Mouse (Mus musculus) gastrocnemius, adult 2 months (tissue): ENCODE results near the gene Pdrg1. TPM values are rescaled to one million over a fixed set of nuclear protein-coding genes. Genes with fewer than 3 reads are reported as not detected.
A peak's percentile ranks its signal among the peaks of the same experiment; 100 is the strongest.

Source experiments
- DNase-seq: peaks from one replicate; pipeline ENCODE4 v3.0.0; 2022
- H3K27ac ChIP-seq: fragments of 200-600 bp; 2 replicates; pipeline ENCODE4 v1.8.1; 2022; ENCODE audit warnings: mild to moderate bottlenecking
- H3K4me3 ChIP-seq: fragments of 200-600 bp; 2 replicates; pipeline ENCODE4 v1.8.1; 2022; ENCODE audit warnings: mild to moderate bottlenecking, moderate library complexity
- CTCF ChIP-seq: fragments of 200-600 bp; IDR thresholded peaks from 2 replicates; pipeline ENCODE4 v1.8.1; 2022; ENCODE audit warnings: antibody characterized with exemption, mild to moderate bottlenecking, moderate library complexity
- intact Hi-C: fragments of 180-260 bp; cut with DNase I; formaldehyde crosslinking; loops from one replicate; pipeline ENCODE4 v1.15.1; 2025
- total RNA-seq, 2 experiments: library from RNA; stranded (reverse); gene quantifications; 2 replicates each; pipeline ENCODE4 v1.2.3; 2021

Gene Pdrg1
- total RNA-seq, 2 experiments from 2014 or later: 73.6 to 91.5 TPM

DNA sequence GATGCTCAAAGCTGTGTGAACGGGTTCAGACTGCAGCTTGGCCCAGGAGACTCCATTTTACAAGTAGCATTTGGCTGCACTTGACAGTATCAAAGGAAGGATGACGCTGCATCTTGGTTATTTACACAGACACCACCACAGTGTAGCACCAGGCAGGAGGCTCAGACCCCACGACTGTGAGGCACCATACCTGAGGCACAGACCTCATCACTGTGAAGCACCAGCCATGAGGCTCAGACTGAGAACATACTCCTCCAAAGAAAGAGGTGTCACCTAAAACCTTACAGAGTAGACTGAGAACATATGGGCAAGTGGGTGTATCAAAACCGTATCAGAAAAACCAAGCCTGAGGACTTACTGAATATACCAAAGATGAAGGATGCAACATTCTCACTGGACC, 7.6 kb upstream of the Pdrg1 start:
- Histone ChIP-seq H3K27ac (no peak overlapping the region), H3K4me3 (no peak overlapping the region)
- intact Hi-C loops: no loop called here
- no peak for DNase-seq
- no peak for TF ChIP-seq CTCF

DNA sequence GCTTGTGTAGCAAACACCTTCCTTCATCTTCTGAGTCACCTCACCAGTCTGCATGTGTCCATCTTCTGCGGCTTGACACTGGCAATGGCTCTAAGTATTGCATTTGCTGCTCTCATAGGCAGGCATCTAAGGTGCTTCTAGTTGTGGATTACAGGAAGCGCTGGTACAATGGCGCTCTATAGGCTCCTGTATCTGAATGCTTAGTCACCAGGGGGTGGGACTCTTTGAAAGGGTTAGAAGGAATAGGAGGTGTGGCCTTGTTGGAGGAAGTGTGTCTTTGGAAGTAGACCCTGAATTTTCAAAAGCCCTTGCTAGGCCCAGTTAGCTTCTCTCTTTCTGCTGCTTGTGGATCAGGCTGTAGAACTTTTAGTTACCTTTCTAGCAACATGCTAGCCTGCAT, 5.9 kb upstream of the Pdrg1 start:
- no peak for TF ChIP-seq CTCF
- intact Hi-C loops: no loop called here
- DNase-seq: no peak
- Histone ChIP-seq H3K4me3 (no peak overlapping the region), H3K27ac (no peak overlapping the region)

DNA sequence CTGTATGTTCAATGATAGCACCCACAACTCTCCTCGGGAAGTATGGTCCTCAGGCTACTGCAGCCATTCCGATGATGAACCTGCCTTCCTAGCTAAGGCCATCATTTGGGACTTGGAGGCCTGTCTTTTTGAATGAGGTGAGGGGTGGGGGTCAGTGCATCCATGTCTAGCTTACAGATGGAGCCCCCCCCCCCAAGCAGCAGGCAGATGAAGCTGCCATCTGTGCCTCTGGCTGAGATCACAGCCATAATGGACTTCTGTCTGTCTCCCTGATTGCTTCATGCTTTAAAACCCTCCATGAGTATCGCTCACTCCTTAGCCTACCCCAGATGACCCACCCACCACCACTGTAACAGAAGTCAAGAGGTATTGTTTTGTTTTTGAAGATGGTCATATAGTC, 4.1 kb upstream of the Pdrg1 start:
- no peak overlapping the region for H3K4me3 ChIP-seq
- intact Hi-C loops: loop anchor here (10.0 kb wide), 2 partner anchors 185 to 345 kb away; partner anchors contain the start of gene Bcl2l1
- H3K27ac ChIP-seq: no peak overlapping the region
- DNase-seq: no peak
- no peak for TF ChIP-seq CTCF

DNA sequence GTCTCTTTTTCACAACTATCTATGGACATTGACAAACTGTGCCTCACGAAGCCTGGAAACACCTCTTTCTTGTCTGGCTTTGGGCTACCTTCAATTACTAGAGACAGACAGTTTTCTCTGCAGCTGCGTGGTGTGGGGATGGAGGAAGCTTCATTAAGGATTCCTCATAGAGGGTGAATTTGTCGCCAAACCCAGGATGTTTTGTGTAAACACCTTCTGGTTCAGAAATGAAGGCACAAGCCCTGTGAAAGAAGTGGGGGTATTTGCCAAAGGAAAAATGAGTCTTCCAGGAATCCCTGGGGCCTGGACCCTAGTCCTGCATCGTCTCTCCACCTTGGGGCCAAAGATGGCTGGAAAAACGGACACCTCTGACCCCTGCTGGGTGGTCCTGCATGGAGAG, 1.6 kb upstream of the Pdrg1 start:
- Histone ChIP-seq H3K27ac (no peak overlapping the region), H3K4me3 (no peak overlapping the region)
- no peak for TF ChIP-seq CTCF
- DNase-seq: no peak
- intact Hi-C loops: loop anchor here (10.0 kb wide), 2 partner anchors 182 to 342 kb away; partner anchors contain the start of gene Bcl2l1

DNA sequence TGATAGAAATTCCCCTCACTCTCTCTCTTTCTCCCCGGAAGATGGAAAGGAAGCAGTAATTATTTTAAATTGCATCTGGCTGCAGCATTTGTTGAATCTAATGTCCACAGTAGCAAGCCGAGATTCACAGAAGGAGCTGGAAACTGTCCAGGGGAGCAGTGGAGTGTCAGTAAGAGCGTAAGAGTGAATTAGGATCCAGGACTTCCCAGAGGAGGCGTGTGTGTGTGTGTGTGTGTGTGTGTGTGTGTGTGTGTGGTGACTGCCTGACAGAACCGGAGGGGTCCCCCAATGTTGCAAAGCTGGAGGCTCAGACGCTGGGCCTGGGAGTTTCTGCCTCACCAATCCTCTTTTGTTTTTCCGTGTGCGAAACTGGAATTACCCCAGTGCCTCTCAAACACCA, 577 bp upstream of the Pdrg1 start:
- intact Hi-C loops: loop anchor here (2.0 to 10.0 kb wide), 3 partner anchors 101 to 341 kb away; partner anchors contain the start of gene Bcl2l1
- H3K4me3 ChIP-seq: peak overlapping the region; percentile 86
- H3K27ac ChIP-seq: no peak overlapping the region
- DNase-seq: no peak
- TF ChIP-seq CTCF: no peak

DNA sequence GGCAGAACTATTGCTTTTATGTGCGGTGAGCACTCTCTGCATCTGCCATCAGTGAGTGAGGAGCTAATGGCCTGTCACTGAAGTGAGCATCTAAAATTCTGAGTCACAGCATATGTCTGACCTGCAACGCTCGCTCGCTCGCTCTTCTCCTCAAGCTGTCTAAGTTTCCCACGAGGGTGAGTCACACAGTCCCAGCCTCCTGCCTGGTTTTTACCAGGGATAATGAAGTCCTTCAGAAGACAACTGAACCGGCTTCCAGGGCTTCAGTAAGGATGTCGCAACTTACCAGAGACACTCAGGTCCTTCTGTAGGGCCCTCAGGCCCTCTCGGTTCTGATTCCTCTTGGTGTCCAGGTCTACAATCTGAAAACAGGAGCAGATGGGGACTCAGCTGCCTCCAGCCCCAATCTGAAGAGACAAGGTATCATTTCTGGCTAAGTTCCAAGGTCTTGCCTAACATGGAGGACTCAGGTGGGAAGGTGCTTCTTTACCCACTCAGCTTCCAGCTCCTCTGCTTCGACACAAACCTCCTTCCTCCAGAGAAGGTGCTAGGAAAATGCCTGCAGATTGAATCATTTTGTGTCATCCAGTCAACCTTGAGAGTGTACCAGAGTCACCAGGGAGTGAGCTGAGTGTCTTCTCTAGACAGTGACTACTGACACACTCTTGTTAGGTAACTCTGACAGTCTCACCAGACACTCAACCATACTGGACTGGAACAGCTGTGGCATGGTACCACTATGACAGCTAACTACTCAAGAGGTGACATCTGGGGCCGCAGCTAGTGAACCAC, 1.3 kb downstream of the Pdrg1 start:
- Histone ChIP-seq H3K27ac (no peak overlapping the region), H3K4me3 (peak overlapping the region; percentile 86)
- TF ChIP-seq CTCF: no peak
- DNase-seq: no peak
- intact Hi-C loops: loop anchor here (2.0 to 10.0 kb wide), 3 partner anchors 99 to 339 kb away; partner anchors contain the start of gene Bcl2l1

DNA sequence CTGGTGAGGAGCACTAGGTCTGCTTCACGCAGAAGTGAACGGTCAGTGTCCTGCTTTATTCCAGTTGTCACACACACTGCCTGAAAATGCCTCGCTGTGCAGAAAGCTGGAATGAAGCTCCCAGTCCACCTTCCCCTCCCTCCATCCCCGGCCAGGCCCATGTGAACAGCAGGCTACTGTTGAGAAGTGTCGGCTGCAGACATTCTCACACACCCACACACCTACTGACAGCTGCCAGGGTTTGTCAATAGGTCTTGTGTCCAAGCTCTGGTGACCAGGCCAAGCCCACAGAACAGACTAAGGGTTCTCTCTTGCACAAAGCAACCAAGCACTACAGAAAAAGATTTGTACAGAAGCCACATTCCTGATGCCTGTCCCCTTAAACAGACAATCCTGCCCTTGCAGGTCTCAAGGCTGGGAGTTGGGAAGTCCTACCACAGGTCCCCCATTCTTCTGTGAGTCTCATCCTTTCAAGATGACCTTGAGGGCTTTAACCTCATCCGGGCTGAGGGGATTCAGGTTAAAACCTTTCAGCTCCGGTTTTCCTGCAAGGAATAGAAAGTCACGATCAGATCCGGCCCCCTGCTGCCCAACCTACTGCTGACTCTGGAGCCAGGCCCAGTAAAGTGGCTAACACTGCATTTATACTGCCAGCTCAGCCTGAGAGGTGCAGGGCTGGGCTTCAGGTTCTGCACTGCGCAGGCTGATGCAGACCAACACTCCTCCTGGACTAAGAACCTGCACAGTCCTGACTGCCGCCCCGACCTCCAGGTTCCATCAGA, 5.8 kb downstream of the Pdrg1 start:
- DNase-seq: no peak
- H3K27ac ChIP-seq: peak overlapping the region; percentile 20; the same call in 1 of the 2 replicates
- H3K4me3 ChIP-seq: no peak overlapping the region
- TF ChIP-seq CTCF: no peak
- intact Hi-C loops: no loop called here

DNA sequence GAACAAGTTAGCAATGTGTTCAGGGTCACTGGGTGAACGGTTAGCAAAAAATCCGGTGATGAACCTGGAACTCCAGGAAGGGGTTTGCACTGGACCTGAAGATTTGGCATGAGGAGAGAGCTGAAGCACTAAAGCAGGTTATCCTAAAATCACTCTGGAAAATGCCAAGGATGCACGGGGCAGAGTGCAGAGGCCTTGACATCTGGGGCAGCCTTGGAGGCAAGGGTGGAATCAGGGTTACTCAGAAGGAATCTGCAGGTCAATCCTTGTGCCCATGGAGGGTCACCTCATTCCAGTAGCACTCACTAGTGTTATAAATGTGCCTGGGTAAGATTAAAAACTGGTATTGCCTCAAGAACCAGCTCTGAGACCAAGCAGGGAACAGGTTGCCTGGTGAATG, 9.2 kb downstream of the Pdrg1 start:
- DNase-seq: no peak
- intact Hi-C loops: no loop called here
- TF ChIP-seq CTCF: no peak
- no peak overlapping the region for H3K4me3 ChIP-seq
- no peak overlapping the region for H3K27ac ChIP-seq

DNA sequence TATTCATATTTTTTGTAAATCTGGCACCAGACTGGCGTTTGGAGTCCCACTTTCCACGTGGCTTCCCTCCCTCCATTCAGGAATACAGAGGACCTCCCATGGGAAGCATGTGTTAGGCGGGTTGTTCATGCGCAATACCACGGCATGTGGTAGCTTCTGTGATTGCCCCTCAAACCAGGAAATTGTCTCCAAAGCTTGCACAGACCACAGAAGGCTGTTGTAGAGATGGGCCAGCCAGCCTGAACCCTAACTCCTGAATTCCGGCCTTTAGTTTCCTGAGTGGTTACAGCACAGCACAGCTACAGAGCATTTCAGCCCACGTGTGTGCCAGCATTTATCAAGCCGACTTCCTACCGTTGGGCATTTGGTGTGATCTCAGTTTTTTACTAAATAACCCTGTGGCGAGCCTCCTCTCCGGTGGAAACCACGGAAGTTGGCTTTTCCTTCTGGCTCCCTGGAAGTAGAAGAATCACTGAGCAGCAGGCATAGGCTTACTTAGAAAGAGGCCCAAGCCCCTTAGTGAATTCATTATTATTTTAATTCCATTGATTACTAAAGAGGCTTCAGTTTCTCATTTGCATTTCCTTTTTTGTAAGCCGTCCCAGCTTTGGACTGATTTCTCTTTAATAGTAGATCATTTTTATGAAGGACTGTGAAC, 11.4 kb downstream of the Pdrg1 start:
- DNase-seq: no peak
- intact Hi-C loops: no loop called here
- Histone ChIP-seq H3K4me3 (no peak overlapping the region), H3K27ac (no peak overlapping the region)
- TF ChIP-seq CTCF: no peak

DNA sequence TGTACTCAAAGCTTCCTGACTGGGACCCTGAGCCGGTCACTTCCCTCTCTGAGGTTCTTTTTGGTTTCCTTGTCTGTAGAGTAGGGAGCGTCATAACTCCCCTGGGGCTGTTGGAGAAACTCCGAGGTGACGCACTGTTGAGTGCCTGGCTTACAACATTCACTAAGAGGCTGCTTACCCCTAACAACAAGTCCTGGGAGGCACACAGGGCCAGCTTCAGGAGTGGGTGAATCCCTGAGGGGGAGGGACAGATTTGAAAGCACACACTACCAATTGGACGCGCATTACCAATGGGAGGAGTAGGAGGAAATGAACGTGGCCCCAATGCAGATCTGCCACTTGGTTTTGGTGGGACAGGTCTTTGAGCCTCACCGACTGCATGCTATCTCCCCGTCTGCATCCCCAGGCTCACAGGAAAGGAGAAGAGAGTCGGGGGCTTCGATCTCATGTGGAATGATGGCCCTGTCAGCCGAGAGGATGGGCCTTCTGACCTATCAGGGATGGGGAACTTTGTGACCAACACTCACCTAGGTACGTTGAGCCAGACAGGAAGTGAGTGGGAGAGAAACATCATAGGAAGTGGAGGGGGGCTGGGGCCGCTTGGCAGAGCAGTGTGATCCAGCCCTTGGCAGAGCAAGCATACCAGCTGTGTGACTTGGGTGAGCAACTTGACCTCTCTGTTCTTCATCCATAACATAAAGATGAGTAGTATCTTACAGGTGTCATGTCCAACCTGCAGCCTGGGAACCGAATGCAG, 12.6 kb downstream of the Pdrg1 start:
- no peak for TF ChIP-seq CTCF
- intact Hi-C loops: no loop called here
- no peak for DNase-seq
- Histone ChIP-seq H3K4me3 (no peak overlapping the region), H3K27ac (no peak overlapping the region)

DNA sequence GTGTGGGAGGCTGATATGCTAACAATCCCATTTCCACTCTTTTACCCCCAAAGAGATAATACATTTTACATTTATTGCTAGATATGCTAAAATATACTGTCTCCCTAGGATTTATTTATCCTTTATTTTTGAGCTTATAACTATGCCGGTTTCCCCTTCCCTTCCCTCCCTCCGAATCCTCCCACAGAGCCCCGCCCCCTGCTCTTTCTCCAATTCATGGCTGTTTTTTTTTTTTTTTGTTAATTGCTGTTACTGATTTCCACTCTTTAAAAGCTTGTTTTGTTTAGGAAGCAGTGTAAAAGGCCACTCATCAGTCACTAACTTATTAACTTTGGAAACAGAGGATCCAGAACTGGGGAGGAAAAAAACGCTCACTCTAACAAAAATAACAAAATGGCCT, 18.2 kb downstream of the Pdrg1 start:
- no peak overlapping the region for H3K4me3 ChIP-seq
- intact Hi-C loops: no loop called here
- no peak for DNase-seq
- TF ChIP-seq CTCF: no peak
- no peak overlapping the region for H3K27ac ChIP-seq

DNA sequence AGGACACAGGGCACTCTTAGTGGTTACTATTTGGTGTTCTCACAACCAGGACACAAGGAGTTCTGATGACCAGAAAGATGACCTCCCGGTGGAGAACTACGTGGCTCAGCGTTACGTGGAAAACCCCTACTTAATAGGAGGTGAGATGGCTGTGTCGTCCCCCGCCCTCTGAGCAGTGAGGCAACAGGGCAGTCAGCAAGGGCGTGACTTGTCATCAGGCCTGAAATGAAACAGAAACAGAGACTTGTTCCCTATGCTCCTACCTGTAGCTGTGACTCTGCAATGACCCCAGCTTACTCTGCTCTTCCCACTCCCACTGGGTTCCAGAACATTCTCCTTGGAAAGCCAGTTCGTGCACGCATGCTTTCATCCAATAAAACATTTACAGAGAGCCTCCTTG, 23.7 kb downstream of the Pdrg1 start:
- no peak for TF ChIP-seq CTCF
- intact Hi-C loops: no loop called here
- no peak overlapping the region for H3K27ac ChIP-seq

More for the DNA sequence above, 23.7 kb downstream of the Pdrg1 start:
- DNase-seq: no peak
- H3K4me3 ChIP-seq: no peak overlapping the region
